Mouse (Mus musculus) heart, postnatal 0 days (tissue): ENCODE data around the gene Cd2ap.

Experiments used
- CTCF ChIP-seq: IDR thresholded peaks from 2 replicates; pipeline ENCODE4 v1.5.1; 2016; ENCODE audit warnings: antibody characterized with exemption, control low read depth, low read depth
- EP300 ChIP-seq: IDR thresholded peaks from 2 replicates; pipeline ENCODE4 v1.6.1; 2016; ENCODE audit warnings: antibody characterized with exemption, low read depth

DNA sequence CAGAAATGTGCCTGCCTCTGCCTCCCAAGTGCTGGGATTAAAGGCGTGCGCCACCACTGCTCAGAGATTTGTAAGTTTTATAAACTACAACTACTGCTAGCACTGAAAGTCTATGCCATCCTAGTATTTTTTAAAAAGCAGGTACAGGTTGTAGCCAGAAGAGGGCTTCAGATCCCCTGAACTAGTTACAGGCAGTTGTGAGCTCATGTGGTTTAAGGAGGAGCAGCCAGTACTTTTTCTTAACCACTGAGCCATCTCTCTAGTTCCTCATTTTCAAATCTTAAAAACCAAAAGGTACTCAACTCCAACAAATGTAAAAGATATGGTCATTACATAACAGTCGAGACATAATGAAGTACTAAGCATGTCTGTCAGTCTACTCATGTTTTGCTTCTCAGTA lies 61.1 kb downstream of the Cd2ap start:
- TF ChIP-seq CTCF (peak; percentile 34; the same call in 1 of the 2 replicates), EP300 (no peak)
